Mouse (Mus musculus) spleen, embryonic (tissue): Measurements from ENCODE around the gene Herc3.

ENCODE experiments used
- CTCF ChIA-PET: fragments of 350-600 bp; sonication (Branson Sonifier 250); formaldehyde crosslinking; loops from one replicate; lab custom pipeline; 2022; lab: Charles Lee

Herc3 gene

DNA sequence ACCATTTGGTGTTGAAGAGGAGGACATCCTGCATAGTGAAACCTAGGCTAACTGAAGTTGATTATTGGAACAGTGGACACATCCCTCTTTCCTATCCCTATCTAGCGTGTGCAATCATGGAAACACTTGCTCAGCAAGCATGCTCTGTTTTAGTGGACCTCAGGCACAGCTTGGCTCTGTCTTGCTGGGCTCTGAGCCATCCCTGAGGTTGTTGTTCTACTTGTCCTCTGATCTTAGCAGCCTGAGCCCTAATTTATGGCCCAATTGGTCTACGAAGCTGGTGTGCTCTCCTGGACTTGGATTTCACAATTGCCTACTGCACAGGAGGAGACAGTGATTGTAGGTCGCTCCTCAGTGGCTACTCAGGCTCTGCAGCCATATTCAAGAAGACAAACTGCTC lies 137.0 kb downstream of the Herc3 start:
- CTCF ChIA-PET = no interaction called here
